Mouse (Mus musculus) lung, embryonic 14.5 days (tissue): ENCODE measurements at regions not wholly inside any gene's neighbourhood (a gene's known extent, or its start where the extent isn't known, plus 50 kb on each side); places are given as distances from the start of the nearest gene placed in this dataset.

Experiments
- ATAC-seq: fragments of 200-750 bp; cut with Nextera tagmentation; 2 replicates; pipeline ENCODE4 v1.8.0; 2017; ENCODE audit warnings: mild to moderate bottlenecking, moderate TSS enrichment, moderate library complexity; ENCODE audit not compliant: insufficient read depth
- DNase-seq: peaks from one replicate; pipeline ENCODE4 v3.0.0-alpha.2; 2015
- H3K27ac ChIP-seq: fragments of 300-500 bp; sonication (generic); 2 replicates; pipeline ENCODE4 v1.5.1; 2014; ENCODE audit warnings: low read depth, mild to moderate bottlenecking, moderate library complexity
- H3K27me3 ChIP-seq: fragments of 300-500 bp; sonication (generic); 2 replicates; pipeline ENCODE4 v1.6.1; 2014; ENCODE audit warnings: low read length, control low read depth; ENCODE audit not compliant: insufficient read depth
- H3K36me3 ChIP-seq: fragments of 300-500 bp; sonication (generic); 2 replicates; pipeline ENCODE4 v1.6.1; 2014; ENCODE audit warnings: control low read depth; ENCODE audit not compliant: insufficient read depth
- H3K4me1 ChIP-seq: fragments of 300-500 bp; sonication (generic); 2 replicates; pipeline ENCODE4 v1.6.1; 2014; ENCODE audit warnings: antibody characterized with exemption, control low read depth; ENCODE audit not compliant: insufficient read depth
- H3K4me2 ChIP-seq: fragments of 300-500 bp; sonication (generic); 2 replicates; pipeline ENCODE4 v1.6.1; 2014; ENCODE audit warnings: mild to moderate bottlenecking
- H3K4me3 ChIP-seq: fragments of 300-500 bp; sonication (generic); 2 replicates; pipeline ENCODE4 v1.5.1; 2014; ENCODE audit warnings: low read depth, low read length
- H3K9ac ChIP-seq: fragments of 300-500 bp; sonication (generic); 2 replicates; pipeline ENCODE4 v1.6.1; 2014
- H3K9me3 ChIP-seq: fragments of 300-500 bp; sonication (generic); 2 replicates; pipeline ENCODE4 v1.6.1; 2016; ENCODE audit warnings: low read depth, low read length, control low read depth
- CTCF ChIP-seq: IDR thresholded peaks from 2 replicates; pipeline ENCODE4 v1.5.1; 2016; ENCODE audit warnings: antibody characterized with exemption, low read depth
- WGBS: fragments of 180-500 bp; shearing (Covaris S2); extraction: QIAGEN DNeasy Blood & Tissue Kit; methylation state at CpG from one replicate; pipeline ENCODE4 v1.1.7; 2014; 5-methylcytosine and 5-hydroxymethylcytosine counted together

- Histone ChIP-seq H3K27me3 (no peaks in the 10 kb centered on the region), H3K4me1 (no peaks in the 10 kb centered on the region), H3K36me3 (no peaks in the 10 kb centered on the region), H3K9me3 (no peaks in the 10 kb centered on the region), H3K4me3 (no peak overlapping the region), H3K27ac (no peak overlapping the region), H3K9ac (no peak overlapping the region), H3K4me2 (no peak overlapping the region)
- whole genome bisulfite sequencing, result 65% methylated on average over 3 of the region's 3 CpGs
- TF ChIP-seq CTCF, result no peak
- DNase-seq (no peak), ATAC-seq (no peak)
These were observed 274.7 kb upstream of the Ddx18 start for GRCm38 (mm10) chr1:121842381-121843075.

- no peak overlapping the region for H3K4me2 ChIP-seq
- H3K27ac ChIP-seq, result no peak overlapping the region
- H3K4me3 ChIP-seq, result no peak overlapping the region
- DNase-seq (peak; percentile 33), ATAC-seq (no peak)
- no peaks in the 10 kb centered on the region for H3K4me1 ChIP-seq
- 35% methylated on average over 2 of the region's 2 CpGs for WGBS
- H3K27me3 ChIP-seq, result no peaks in the 10 kb centered on the region
- no peaks in the 10 kb centered on the region for H3K9me3 ChIP-seq
- no peaks in the 10 kb centered on the region for H3K36me3 ChIP-seq
- no peak overlapping the region for H3K9ac ChIP-seq
- no peak for TF ChIP-seq CTCF
These were observed 265.8 kb upstream of the Ddx18 start for GRCm38 (mm10) chr1:121833559-121833958.

DNA sequence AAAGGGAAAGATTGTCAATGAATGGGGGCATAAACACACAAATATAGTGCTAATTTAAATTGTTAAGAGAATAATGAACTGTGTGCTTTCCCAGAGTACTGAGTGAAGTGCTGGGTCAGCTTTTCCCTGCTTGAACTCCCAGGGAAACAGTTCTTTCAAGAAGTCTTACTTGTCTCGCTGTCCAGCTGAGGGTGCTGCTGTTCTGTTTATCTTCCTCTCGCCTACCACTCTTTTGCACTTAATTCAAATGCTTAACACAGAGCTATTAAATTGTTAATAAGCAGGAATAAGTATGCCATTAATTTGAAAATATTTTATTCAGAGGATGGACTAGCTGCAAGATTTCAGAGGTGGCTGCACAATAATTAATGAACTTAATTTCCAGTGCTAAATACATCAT is 262.5 kb upstream of the Ddx18 start:
- Histone ChIP-seq H3K36me3 (no peaks in the 10 kb centered on the region), H3K9ac (no peak overlapping the region), H3K4me1 (no peaks in the 10 kb centered on the region), H3K27ac (no peak overlapping the region), H3K9me3 (no peaks in the 10 kb centered on the region), H3K4me3 (no peak overlapping the region), H3K27me3 (no peaks in the 10 kb centered on the region), H3K4me2 (no peak overlapping the region)
- peak; percentile 29 for DNase-seq
- ATAC-seq, result no peak
- WGBS, result 40% methylated on average over 2 of the region's 2 CpGs
- TF ChIP-seq CTCF, result no peak

DNA sequence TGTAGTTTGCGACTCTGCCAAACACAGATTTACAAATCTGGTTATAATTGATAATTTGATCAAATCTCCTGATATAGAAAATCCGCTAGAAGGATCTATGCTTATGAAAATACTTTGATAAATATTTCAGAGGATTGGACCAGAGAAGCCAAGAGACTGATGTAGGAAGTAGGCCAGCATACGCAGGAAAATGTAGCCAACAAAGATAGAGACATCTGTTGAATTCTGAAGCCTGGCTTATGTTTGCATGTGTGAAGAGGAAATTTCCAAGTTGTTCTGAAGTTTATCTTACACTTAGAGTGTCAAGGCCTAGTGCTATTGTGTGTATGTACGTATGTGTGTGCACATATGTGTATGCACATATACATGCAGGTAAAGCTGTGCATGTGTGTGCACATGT is 255.2 kb upstream of the Ddx18 start:
- Histone ChIP-seq H3K27me3 (no peaks in the 10 kb centered on the region), H3K27ac (no peak overlapping the region), H3K9ac (no peak overlapping the region), H3K4me3 (no peak overlapping the region), H3K36me3 (no peaks in the 10 kb centered on the region), H3K4me1 (no peaks in the 10 kb centered on the region), H3K9me3 (no peaks in the 10 kb centered on the region), H3K4me2 (no peak overlapping the region)
- WGBS, result 78% methylated on average over 4 of the region's 4 CpGs
- ATAC-seq, result no peak
- DNase-seq, result no peak
- TF ChIP-seq CTCF, result no peak

GRCm38 (mm10) chr1:121803338-121803737 is 235.5 kb upstream of the Ddx18 start:
- Histone ChIP-seq H3K4me3 (no peak overlapping the region), H3K4me1 (no peaks in the 10 kb centered on the region), H3K36me3 (no peaks in the 10 kb centered on the region), H3K27me3 (no peaks in the 10 kb centered on the region), H3K9me3 (no peaks in the 10 kb centered on the region), H3K4me2 (no peak overlapping the region), H3K27ac (no peak overlapping the region), H3K9ac (no peak overlapping the region)
- ATAC-seq (no peak), DNase-seq (no peak)
- TF ChIP-seq CTCF, result peak; percentile 28; the same call in 1 of the 2 replicates
- 58% methylated on average over 2 of the region's 2 CpGs for whole genome bisulfite sequencing

GRCm38 (mm10) chr1:121802476-121802875 is 234.7 kb upstream of the Ddx18 start:
- H3K4me2 ChIP-seq, result no peak overlapping the region
- WGBS, result 91% methylated on average over 4 of the region's 4 CpGs

DNA sequence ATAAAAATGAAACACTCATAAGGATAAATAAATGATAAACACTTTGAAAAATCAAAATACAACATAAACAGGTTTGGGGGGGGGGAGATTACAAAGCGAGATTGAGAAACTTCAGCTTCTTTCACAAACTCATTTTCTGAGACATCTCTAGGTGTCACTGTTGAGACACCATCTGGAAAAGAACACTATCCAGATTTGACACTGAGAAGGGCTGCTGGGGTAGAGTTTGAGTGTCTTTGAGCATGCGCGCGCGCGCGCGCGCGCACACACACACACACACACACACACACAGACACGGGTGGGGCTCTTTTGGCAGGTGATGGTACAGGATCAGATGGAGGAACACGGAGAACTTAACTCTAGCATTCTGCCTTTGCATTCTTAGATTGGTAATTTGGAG is 230.7 kb upstream of the Ddx18 start:
- no peaks in the 10 kb centered on the region for H3K36me3 ChIP-seq
- no peaks in the 10 kb centered on the region for H3K27me3 ChIP-seq
- no peak overlapping the region for H3K4me2 ChIP-seq
- peak; percentile 47 for DNase-seq
- 80% methylated on average over 12 of the region's 12 CpGs for WGBS
- no peak for TF ChIP-seq CTCF
- ATAC-seq, result no peak
- H3K9ac ChIP-seq, result no peak overlapping the region
- no peak overlapping the region for H3K4me3 ChIP-seq
- no peak overlapping the region for H3K27ac ChIP-seq
- H3K9me3 ChIP-seq, result no peaks in the 10 kb centered on the region
- no peaks in the 10 kb centered on the region for H3K4me1 ChIP-seq

More at GRCm38 (mm10) chr1:121802476-121802875, 234.7 kb upstream of the Ddx18 start:
- no peaks in the 10 kb centered on the region for H3K36me3 ChIP-seq
- H3K4me3 ChIP-seq, result no peak overlapping the region
- DNase-seq (no peak), ATAC-seq (no peak)
- no peak overlapping the region for H3K9ac ChIP-seq
- no peak overlapping the region for H3K27ac ChIP-seq
- H3K27me3 ChIP-seq, result no peaks in the 10 kb centered on the region
- no peak for TF ChIP-seq CTCF
- no peaks in the 10 kb centered on the region for H3K4me1 ChIP-seq
- H3K9me3 ChIP-seq, result no peaks in the 10 kb centered on the region
